Mouse (Mus musculus): Measurements from ENCODE around the gene Slc37a4. TPM values are rescaled to one million over a fixed set of nuclear protein-coding genes. Genes with fewer than 3 reads are reported as not detected.
"Not testable (repeated sequence)": the region's sequence is repeated elsewhere in the genome, so short reads cannot be mapped to it uniquely, and the experiment has no call there.

Gene Slc37a4
- polyA plus RNA-seq, 1 experiment from 2014 or later = 10.1 TPM

DNA sequence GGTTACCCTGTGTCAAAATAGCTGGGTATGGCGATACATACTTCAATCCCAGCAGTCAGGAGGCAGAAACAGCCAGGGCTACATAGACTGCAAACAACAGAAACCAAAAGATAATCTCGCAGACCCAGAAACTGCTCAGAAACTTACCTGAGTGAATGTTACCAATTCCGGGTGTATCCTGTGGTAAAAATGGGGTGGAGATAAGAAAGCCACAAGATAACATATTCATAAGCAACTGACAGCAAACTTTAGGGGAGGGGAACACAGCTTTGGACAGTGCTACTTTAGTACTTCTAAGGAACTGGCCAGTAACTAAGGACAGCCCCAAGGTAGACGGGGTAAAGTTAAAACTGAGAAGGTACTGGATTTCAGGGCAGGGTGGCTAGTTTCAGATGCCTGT is 15.7 kb downstream of the Slc37a4 start:
- Histone ChIP-seq H3K4me3 (ENCODE audit: low read depth, low read length) (no peak overlapping the region), H3K36me3 (ENCODE audit: control insufficient read depth, insufficient read depth, low read length) (peaks cover 23% of the 10 kb centered on the region), H3K27me3 (ENCODE audit: control insufficient read depth, insufficient read depth, low read length) (no peaks in the 10 kb centered on the region), H3K27ac (replicated peaks; ENCODE audit: low read depth, low read length) (no peak overlapping the region), H3K4me1 (ENCODE audit: control insufficient read depth, insufficient read depth, low read length) (peaks cover 3% of the 10 kb centered on the region), H3K4me2 (ENCODE audit: low read depth, severe bottlenecking) (no peak overlapping the region), H3K9me3 (ENCODE audit: control insufficient read depth, low read length) (no peaks in the 10 kb centered on the region), H3K9ac (ENCODE audit: low read length) (no peak overlapping the region)
- no peak for ATAC-seq (ENCODE audit: insufficient number of reproducible peaks, low FRiP score, low TSS enrichment, low read depth)
- DNase-seq (ENCODE audit: low spot score) = no peak
- WGBS = 87% methylated on average over 4 of the region's 4 CpGs

DNA sequence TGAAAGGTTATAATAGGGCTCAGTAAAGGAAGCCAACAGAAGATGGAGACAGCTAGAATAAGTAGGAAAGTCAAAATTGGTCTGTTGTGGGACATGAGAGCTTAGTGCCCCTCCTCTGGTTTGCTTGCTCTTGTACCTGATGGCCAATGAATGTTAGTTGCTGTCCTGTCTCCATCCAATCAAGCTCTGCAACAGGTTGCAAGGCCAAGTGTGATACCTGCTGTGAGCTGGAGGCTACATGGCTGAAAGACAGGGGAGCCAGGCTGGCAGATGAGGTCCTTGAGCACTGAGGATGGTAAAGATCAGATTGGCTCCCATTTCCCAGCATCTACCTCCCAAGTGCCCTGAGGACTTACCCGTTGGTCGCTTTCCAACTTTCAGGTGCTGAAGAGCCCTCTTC is 16.1 kb downstream of the Slc37a4 start:
- H3K9ac ChIP-seq (ENCODE audit: low read length) = no peak overlapping the region
- no peak overlapping the region for H3K4me3 ChIP-seq (ENCODE audit: low read depth, low read length)
- WGBS = 85% methylated on average over 2 of the region's 2 CpGs
- no peak for ATAC-seq (ENCODE audit: insufficient number of reproducible peaks, low FRiP score, low TSS enrichment, low read depth)
- no peak overlapping the region for H3K27ac ChIP-seq (replicated peaks; ENCODE audit: low read depth, low read length)
- no peak for DNase-seq (ENCODE audit: low spot score)
- no peak overlapping the region for H3K4me2 ChIP-seq (ENCODE audit: low read depth, severe bottlenecking)
- H3K36me3 ChIP-seq (ENCODE audit: control insufficient read depth, insufficient read depth, low read length) = peaks cover 23% of the 10 kb centered on the region
- peaks cover 4% of the 10 kb centered on the region for H3K4me1 ChIP-seq (ENCODE audit: control insufficient read depth, insufficient read depth, low read length)
- no peaks in the 10 kb centered on the region for H3K9me3 ChIP-seq (ENCODE audit: control insufficient read depth, low read length)
- no peaks in the 10 kb centered on the region for H3K27me3 ChIP-seq (ENCODE audit: control insufficient read depth, insufficient read depth, low read length)

DNA sequence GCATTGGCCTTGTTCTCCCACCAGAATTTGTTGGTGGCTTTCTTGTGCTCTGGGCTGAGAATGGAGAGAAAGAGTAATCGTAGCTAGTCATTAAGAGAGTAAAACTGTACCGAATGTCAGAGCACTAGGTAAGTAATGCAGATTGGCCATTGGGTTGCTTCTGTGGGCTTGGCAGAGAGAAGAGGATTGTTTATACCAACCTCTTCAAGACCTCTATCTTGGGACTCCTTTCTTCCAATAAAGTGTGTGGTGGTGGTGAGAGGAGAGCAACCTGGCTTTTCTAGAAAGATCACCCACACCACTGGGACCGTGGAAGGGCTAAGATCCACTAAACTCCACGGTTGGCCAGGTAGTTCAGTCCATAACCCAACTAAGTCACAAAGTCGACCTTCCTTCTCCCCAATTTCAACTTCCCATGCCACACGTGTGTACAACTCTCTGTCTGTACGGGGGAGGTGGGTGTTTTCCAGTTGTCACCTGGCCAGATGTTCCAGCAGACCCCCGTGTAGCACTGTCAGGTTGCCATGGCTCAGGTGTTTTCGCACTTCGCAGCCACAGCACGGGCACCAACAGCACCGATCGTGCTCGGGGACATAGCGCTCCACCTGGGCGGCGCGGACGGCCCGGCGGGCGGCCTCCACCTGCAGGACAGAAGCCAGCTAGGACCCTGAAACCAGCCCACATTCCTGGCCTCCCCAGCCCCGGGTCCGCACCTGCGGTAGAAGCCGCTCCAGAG is 20.7 kb downstream of the Slc37a4 start:
- Histone ChIP-seq H3K4me1 (ENCODE audit: control insufficient read depth, insufficient read depth, low read length) (peaks cover 7% of the 10 kb centered on the region), H3K9me3 (ENCODE audit: control insufficient read depth, low read length) (no peaks in the 10 kb centered on the region), H3K27me3 (ENCODE audit: control insufficient read depth, insufficient read depth, low read length) (no peaks in the 10 kb centered on the region), H3K4me3 (ENCODE audit: low read depth, low read length) (peak overlapping the region; percentile 88), H3K27ac (replicated peaks; ENCODE audit: low read depth, low read length) (peak overlapping the region; percentile 42; the same call in 1 of the 2 replicates), H3K9ac (ENCODE audit: low read length) (peak overlapping the region; percentile 72), H3K4me2 (ENCODE audit: low read depth, severe bottlenecking) (peak overlapping the region; percentile 93), H3K36me3 (ENCODE audit: control insufficient read depth, insufficient read depth, low read length) (peaks cover 8% of the 10 kb centered on the region; the same call in 1 of the 2 replicates)
- DNase-seq (ENCODE audit: low spot score) (no peak), ATAC-seq (ENCODE audit: insufficient number of reproducible peaks, low FRiP score, low TSS enrichment, low read depth) (peak; percentile 59; the same call in 1 of the 2 replicates)
- 7% methylated on average over 26 of the region's 26 CpGs for WGBS

- peak; percentile 94 for ATAC-seq (ENCODE audit: insufficient number of reproducible peaks, low FRiP score, low TSS enrichment, low read depth)
- DNase-seq (ENCODE audit: low spot score) = peak; percentile 96
- Histone ChIP-seq H3K36me3 (ENCODE audit: control insufficient read depth, insufficient read depth, low read length) (peaks cover 6% of the 10 kb centered on the region; the same call in 1 of the 2 replicates), H3K9ac (ENCODE audit: low read length) (peak overlapping the region; percentile 72), H3K27ac (replicated peaks; ENCODE audit: low read depth, low read length) (peak overlapping the region; percentile 42; the same call in 1 of the 2 replicates), H3K4me2 (ENCODE audit: low read depth, severe bottlenecking) (peak overlapping the region; percentile 93), H3K27me3 (ENCODE audit: control insufficient read depth, insufficient read depth, low read length) (no peaks in the 10 kb centered on the region), H3K4me3 (ENCODE audit: low read depth, low read length) (peak overlapping the region; percentile 88), H3K4me1 (ENCODE audit: control insufficient read depth, insufficient read depth, low read length) (peaks cover 7% of the 10 kb centered on the region), H3K9me3 (ENCODE audit: control insufficient read depth, low read length) (no peaks in the 10 kb centered on the region)
- WGBS = under 1% methylated on average over 38 of the region's 38 CpGs
Measured at GRCm38 (mm10) chr9:44417892-44418363, 21.3 kb downstream of the Slc37a4 start.

DNA sequence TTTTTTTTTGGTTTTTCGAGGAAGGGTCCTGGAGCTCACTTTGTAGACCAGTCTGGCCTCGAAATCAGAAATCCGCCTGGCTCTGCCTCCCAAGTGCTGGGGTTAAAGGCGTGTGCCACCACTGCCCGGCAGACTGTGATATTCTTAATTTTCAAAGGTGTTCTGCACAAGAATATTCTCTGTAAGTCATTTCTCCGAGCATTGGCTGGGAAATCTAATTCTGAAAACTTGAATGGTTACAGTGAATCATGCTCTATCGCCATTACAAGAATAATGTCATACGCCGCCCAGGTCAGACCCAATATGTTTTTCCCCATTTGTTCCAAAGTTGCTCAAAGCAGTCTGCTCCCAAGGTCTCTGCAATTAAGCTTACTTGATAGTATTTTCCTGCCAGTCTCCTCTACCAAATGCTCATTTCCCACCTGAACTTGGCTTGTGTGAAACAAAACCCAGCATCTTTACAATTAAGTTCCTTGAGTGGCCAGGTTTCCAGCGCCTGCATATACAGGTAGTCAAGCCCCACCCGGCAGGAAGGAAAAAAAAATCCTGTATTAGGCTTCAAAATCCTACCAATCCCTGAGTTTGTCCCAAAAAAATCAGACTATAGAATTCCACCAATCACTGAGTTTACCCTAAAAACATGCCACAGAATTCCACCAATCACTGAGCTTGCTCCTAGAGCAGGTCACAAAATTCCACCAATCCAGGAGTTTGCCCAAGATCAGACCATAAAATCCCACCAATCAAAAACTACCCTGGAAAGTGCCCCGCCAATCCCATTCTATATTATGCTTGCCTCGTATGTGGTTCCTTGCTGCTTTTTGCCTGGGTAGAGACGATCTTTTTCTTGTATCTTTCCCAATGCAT is 22.1 kb downstream of the Slc37a4 start, which contains the start of gene Ccdc84:
Gene Ccdc84 (minus strand): TSS at position 51 of the 867 bp plus-strand sequence.
- Histone ChIP-seq H3K4me2 (ENCODE audit: low read depth, severe bottlenecking) (peak within 1 kb of the TSS; percentile 93), H3K27ac (replicated peaks; ENCODE audit: low read depth, low read length) (peak within 1 kb of the TSS; percentile 42; the same call in 1 of the 2 replicates), H3K27me3 (ENCODE audit: control insufficient read depth, insufficient read depth, low read length) (no peaks in the 10 kb centered on the region), H3K4me1 (ENCODE audit: control insufficient read depth, insufficient read depth, low read length) (peaks cover 7% of the 10 kb centered on the region), H3K9me3 (ENCODE audit: control insufficient read depth, low read length) (no peaks in the 10 kb centered on the region), H3K9ac (ENCODE audit: low read length) (peak within 1 kb of the TSS; percentile 72), H3K36me3 (ENCODE audit: control insufficient read depth, insufficient read depth, low read length) (peaks cover 2% of the 10 kb centered on the region; the same call in 1 of the 2 replicates), H3K4me3 (ENCODE audit: low read depth, low read length) (peak within 1 kb of the TSS; percentile 88)
- 83% methylated on average over 14 of the region's 14 CpGs for WGBS
- no peak for DNase-seq (ENCODE audit: low spot score)
- no peak for ATAC-seq (ENCODE audit: insufficient number of reproducible peaks, low FRiP score, low TSS enrichment, low read depth)

GRCm38 (mm10) chr9:44419730-44420129 is 23.1 kb downstream of the Slc37a4 start:
- not testable (repeated sequence) for H3K9ac ChIP-seq (ENCODE audit: low read length); DNase-seq (ENCODE audit: low spot score); H3K4me3 ChIP-seq (ENCODE audit: low read depth, low read length); H3K27ac ChIP-seq (replicated peaks; ENCODE audit: low read depth, low read length); H3K36me3 ChIP-seq (ENCODE audit: control insufficient read depth, insufficient read depth, low read length); ATAC-seq (ENCODE audit: insufficient number of reproducible peaks, low FRiP score, low TSS enrichment, low read depth); H3K4me1 ChIP-seq (ENCODE audit: control insufficient read depth, insufficient read depth, low read length); H3K9me3 ChIP-seq (ENCODE audit: control insufficient read depth, low read length); H3K4me2 ChIP-seq (ENCODE audit: low read depth, severe bottlenecking); H3K27me3 ChIP-seq (ENCODE audit: control insufficient read depth, insufficient read depth, low read length)
- 94% methylated on average over 9 of the region's 9 CpGs for WGBS

- no peak for DNase-seq (ENCODE audit: low spot score)
- Histone ChIP-seq H3K27ac (replicated peaks; ENCODE audit: low read depth, low read length) (no peak overlapping the region), H3K9ac (ENCODE audit: low read length) (no peak overlapping the region), H3K4me1 (ENCODE audit: control insufficient read depth, insufficient read depth, low read length) (peaks cover 7% of the 10 kb centered on the region), H3K27me3 (ENCODE audit: control insufficient read depth, insufficient read depth, low read length) (no peaks in the 10 kb centered on the region), H3K4me3 (ENCODE audit: low read depth, low read length) (no peak overlapping the region), H3K36me3 (ENCODE audit: control insufficient read depth, insufficient read depth, low read length) (no peaks in the 10 kb centered on the region), H3K9me3 (ENCODE audit: control insufficient read depth, low read length) (no peaks in the 10 kb centered on the region), H3K4me2 (ENCODE audit: low read depth, severe bottlenecking) (no peak overlapping the region)
- WGBS = 71% methylated on average over 5 of the region's 5 CpGs
- ATAC-seq (ENCODE audit: insufficient number of reproducible peaks, low FRiP score, low TSS enrichment, low read depth) = no peak
Measured at GRCm38 (mm10) chr9:44420280-44420898, 23.7 kb downstream of the Slc37a4 start.

DNA sequence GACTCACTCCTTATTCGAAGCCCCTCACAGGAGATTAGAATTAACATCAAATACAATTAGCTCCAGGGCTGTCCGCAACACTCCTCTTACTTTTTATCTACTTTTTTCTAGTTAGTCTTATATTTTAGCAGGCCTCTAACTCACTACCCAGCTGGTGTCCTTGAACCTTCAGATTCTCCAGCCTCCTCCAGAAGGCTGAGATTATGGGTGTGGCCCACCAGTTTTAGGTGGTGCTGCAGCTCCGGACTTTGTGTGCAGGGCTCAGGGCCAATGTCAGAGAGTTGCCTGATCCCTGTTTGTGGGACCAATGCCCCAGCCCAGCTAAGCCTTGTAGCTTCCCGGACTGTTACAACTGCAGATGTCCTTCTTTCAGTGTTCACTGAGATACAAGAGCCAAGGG is 26.9 kb downstream of the Slc37a4 start:
- Histone ChIP-seq H3K4me2 (ENCODE audit: low read depth, severe bottlenecking) (no peak overlapping the region), H3K27ac (replicated peaks; ENCODE audit: low read depth, low read length) (no peak overlapping the region), H3K9me3 (ENCODE audit: control insufficient read depth, low read length) (no peaks in the 10 kb centered on the region), H3K4me1 (ENCODE audit: control insufficient read depth, insufficient read depth, low read length) (no peaks in the 10 kb centered on the region), H3K4me3 (ENCODE audit: low read depth, low read length) (no peak overlapping the region), H3K27me3 (ENCODE audit: control insufficient read depth, insufficient read depth, low read length) (no peaks in the 10 kb centered on the region), H3K9ac (ENCODE audit: low read length) (no peak overlapping the region), H3K36me3 (ENCODE audit: control insufficient read depth, insufficient read depth, low read length) (no peaks in the 10 kb centered on the region)
- 94% methylated on average over 4 of the region's 4 CpGs for WGBS
- ATAC-seq (ENCODE audit: insufficient number of reproducible peaks, low FRiP score, low TSS enrichment, low read depth) = no peak
- DNase-seq (ENCODE audit: low spot score) = no peak

Data from limb, embryonic 11.5 days (tissue).